Mouse (Mus musculus): ENCODE results near the gene Tmem101. TPM values are rescaled to one million over a fixed set of nuclear protein-coding genes. Genes with fewer than 3 reads are reported as not detected.
A peak's percentile ranks its signal among the peaks of the same experiment; 100 is the strongest.

Tmem101 gene
- total and polyA plus RNA-seq, 3 experiments: 30.1 to 45.1 TPM; not detected in 1

GRCm38 (mm10) chr11:102138447-102138740, 17.8 kb downstream of the Tmem101 start:
- Histone ChIP-seq H3K79me2 (ENCODE audit: control insufficient read depth, insufficient read depth, low read length, poor library complexity) (no peaks in the 10 kb centered on the region), H3K4me3 (ENCODE audit: control insufficient read depth in 1 of 2, insufficient read depth in 1 of 2, low read depth in 2 of 2, low read length in 2 of 2) (peak overlapping the region; percentile 59 to 82), H3K27me3 (ENCODE audit: control insufficient read depth in 1 of 2, insufficient read depth in 2 of 2, low read length in 2 of 2) (no peaks in the 10 kb centered on the region; a peak in 2 of 4 replicates), H3K27ac (ENCODE audit: control insufficient read depth, low read depth, low read length) (no peak overlapping the region), H3K9ac (ENCODE audit: control insufficient read depth, low read depth, low read length, poor library complexity, severe bottlenecking) (peak overlapping the region; percentile 63), H3K4me1 (ENCODE audit: control insufficient read depth in 1 of 2, insufficient read depth in 2 of 2, low read length in 2 of 2) (peaks cover 2 to 5% of the 10 kb centered on the region in 2 experiments; a peak in 1 of 4 replicates), H3K36me3 (ENCODE audit: control insufficient read depth in 1 of 2, insufficient read depth in 2 of 2, low read length in 2 of 2) (no peaks in the 10 kb centered on the region; a peak in 1 of 4 replicates), H3K9me3 (replicated peaks; ENCODE audit: insufficient read depth, low read length) (no peaks in the 10 kb centered on the region)
- peak; percentile 93 for DNase-seq (ENCODE audit: low read depth, low spot score)
- TF ChIP-seq ZC3H11A (IDR thresholded peaks at IDR 0.05; ENCODE audit: low read depth, low read length) (peak; percentile 87), RAD21 (IDR thresholded peaks at IDR 0.05; ENCODE audit: low read depth, low read length) (peak; percentile 89), CTCF (IDR thresholded peaks at IDR 0.05 in 2 of 3, conservative IDR thresholded peaks at IDR 0.05 in 1 of 3; ENCODE audit: control insufficient read depth in 1 of 3, insufficient read depth in 1 of 3, low read depth in 2 of 3, low read length in 3 of 3, poor library complexity in 1 of 3, severe bottlenecking in 1 of 3) (peak; percentile 91 to 95 (median 95)), SMC3 (IDR thresholded peaks at IDR 0.05; ENCODE audit: low read depth, low read length) (peak; percentile 95), ZNF384 (IDR thresholded peaks at IDR 0.05; ENCODE audit: low read depth, low read length) (no peak), NELFE (IDR thresholded peaks at IDR 0.05; ENCODE audit: low read depth, low read length) (no peak)

- Histone ChIP-seq H3K9me3 (replicated peaks; ENCODE audit: insufficient read depth, low read length) (no peaks in the 10 kb centered on the region), H3K36me3 (ENCODE audit: control insufficient read depth in 1 of 2, insufficient read depth in 2 of 2, low read length in 2 of 2) (no peaks in the 10 kb centered on the region; a peak in 1 of 4 replicates), H3K79me2 (ENCODE audit: control insufficient read depth, insufficient read depth, low read length, poor library complexity) (no peaks in the 10 kb centered on the region), H3K9ac (ENCODE audit: control insufficient read depth, low read depth, low read length, poor library complexity, severe bottlenecking) (peak overlapping the region; percentile 63), H3K27ac (ENCODE audit: control insufficient read depth, low read depth, low read length) (peak overlapping the region; percentile 69), H3K4me3 (ENCODE audit: control insufficient read depth in 1 of 2, insufficient read depth in 1 of 2, low read depth in 2 of 2, low read length in 2 of 2) (peak overlapping the region; percentile 59 to 82), H3K27me3 (ENCODE audit: control insufficient read depth in 1 of 2, insufficient read depth in 2 of 2, low read length in 2 of 2) (no peaks in the 10 kb centered on the region; a peak in 2 of 4 replicates), H3K4me1 (ENCODE audit: control insufficient read depth in 1 of 2, insufficient read depth in 2 of 2, low read length in 2 of 2) (peaks cover 2 to 5% of the 10 kb centered on the region in 2 experiments; a peak in 1 of 4 replicates)
- peak; percentile 94 for DNase-seq (ENCODE audit: low read depth, low spot score)
- no peak for TF ChIP-seq TAL1 (IDR thresholded peaks at IDR 0.05; ENCODE audit: low read length)
- no peak for TF ChIP-seq USF1 (IDR thresholded peaks at IDR 0.05; ENCODE audit: low read depth, low read length)
- no peak for TF ChIP-seq E2F4 (IDR thresholded peaks at IDR 0.05; ENCODE audit: borderline replicate concordance, low read depth, low read length)
- no peak for TF ChIP-seq POLR2AphosphoS5 (IDR thresholded peaks at IDR 0.05; ENCODE audit: borderline replicate concordance, low read depth, low read length)
- TF ChIP-seq EP300 (IDR thresholded peaks at IDR 0.05; ENCODE audit: low read depth in 1 of 2, low read length in 2 of 2): peak in 1 of 2 experiments; percentile 42; a peak in 1 of 4 replicates
- no peak for TF ChIP-seq UBTF (IDR thresholded peaks at IDR 0.05; ENCODE audit: borderline replicate concordance, insufficient read depth, low read depth, low read length)
- peak; percentile 66; the same call in 1 of the 2 replicates for TF ChIP-seq MAX (IDR thresholded peaks at IDR 0.05; ENCODE audit: low read length)
- TF ChIP-seq SMC3 (IDR thresholded peaks at IDR 0.05; ENCODE audit: low read depth, low read length): peak; percentile 43
- peak; percentile 25; the same call in 1 of the 2 replicates for TF ChIP-seq KAT2A (conservative IDR thresholded peaks at IDR 0.05; ENCODE audit: low read depth, low read length)
- TF ChIP-seq SIN3A (IDR thresholded peaks at IDR 0.05; ENCODE audit: low read length): peak; percentile 58
- peak; percentile 74 for TF ChIP-seq MXI1 (IDR thresholded peaks at IDR 0.05; ENCODE audit: low read depth, low read length)
- no peak for TF ChIP-seq USF2 (IDR thresholded peaks at IDR 0.05; ENCODE audit: borderline replicate concordance in 1 of 2, insufficient read depth in 1 of 2, low read depth in 1 of 2, low read length in 2 of 2)
- TF ChIP-seq CTCF (IDR thresholded peaks at IDR 0.05 in 2 of 3, conservative IDR thresholded peaks at IDR 0.05 in 1 of 3; ENCODE audit: control insufficient read depth in 1 of 3, insufficient read depth in 1 of 3, low read depth in 2 of 3, low read length in 3 of 3, poor library complexity in 1 of 3, severe bottlenecking in 1 of 3): peak in 2 of 3 experiments; percentile 15 to 17; a peak in 2 of 6 replicates
- TF ChIP-seq GATA1 (IDR thresholded peaks at IDR 0.05; ENCODE audit: low read depth, low read length): peak; percentile 68
- no peak for TF ChIP-seq MAFK (IDR thresholded peaks at IDR 0.05; ENCODE audit: borderline replicate concordance, low read depth, low read length)
- peak; percentile 98 for TF ChIP-seq TBP (IDR thresholded peaks at IDR 0.05; ENCODE audit: low read depth, low read length)
- TF ChIP-seq RCOR1 (IDR thresholded peaks at IDR 0.05; ENCODE audit: low read depth, low read length): no peak; the same call in 1 of the 2 replicates
- peak; percentile 51; the same call in 1 of the 2 replicates for TF ChIP-seq HCFC1 (IDR thresholded peaks at IDR 0.05; ENCODE audit: low read depth, low read length)
- TF ChIP-seq NRF1 (IDR thresholded peaks at IDR 0.05; ENCODE audit: insufficient read depth, low read depth, low read length, poor library complexity, severe bottlenecking): peak; percentile 60
- TF ChIP-seq MAZ (IDR thresholded peaks at IDR 0.05; ENCODE audit: low read depth, low read length): 0 out of 2 replicates have a peak, but pooled peaks have one; percentile 34
- peak; percentile 92 for TF ChIP-seq CHD1 (IDR thresholded peaks at IDR 0.05; ENCODE audit: low read depth, low read length)
- TF ChIP-seq TCF12 (IDR thresholded peaks at IDR 0.05; ENCODE audit: low read depth, low read length): peak; percentile 38; the same call in 1 of the 2 replicates
- no peak for TF ChIP-seq MYB (IDR thresholded peaks at IDR 0.05; ENCODE audit: low read depth, low read length)
- TF ChIP-seq NELFE (IDR thresholded peaks at IDR 0.05; ENCODE audit: low read depth, low read length): peak; percentile 36
- TF ChIP-seq ZMIZ1 (IDR thresholded peaks at IDR 0.05; ENCODE audit: low read depth, low read length): no peak
These were observed 18.4 kb downstream of the Tmem101 start for GRCm38 (mm10) chr11:102137625-102138446.
